Mouse (Mus musculus) testis, postnatal 10 days (tissue): Measurements from ENCODE around the gene Gm20388.

Experiments
- DNase-seq: peaks from one replicate; pipeline ENCODE4 v3.0.0; 2021; ENCODE audit warnings: low spot score

Gene Gm20388

DNA sequence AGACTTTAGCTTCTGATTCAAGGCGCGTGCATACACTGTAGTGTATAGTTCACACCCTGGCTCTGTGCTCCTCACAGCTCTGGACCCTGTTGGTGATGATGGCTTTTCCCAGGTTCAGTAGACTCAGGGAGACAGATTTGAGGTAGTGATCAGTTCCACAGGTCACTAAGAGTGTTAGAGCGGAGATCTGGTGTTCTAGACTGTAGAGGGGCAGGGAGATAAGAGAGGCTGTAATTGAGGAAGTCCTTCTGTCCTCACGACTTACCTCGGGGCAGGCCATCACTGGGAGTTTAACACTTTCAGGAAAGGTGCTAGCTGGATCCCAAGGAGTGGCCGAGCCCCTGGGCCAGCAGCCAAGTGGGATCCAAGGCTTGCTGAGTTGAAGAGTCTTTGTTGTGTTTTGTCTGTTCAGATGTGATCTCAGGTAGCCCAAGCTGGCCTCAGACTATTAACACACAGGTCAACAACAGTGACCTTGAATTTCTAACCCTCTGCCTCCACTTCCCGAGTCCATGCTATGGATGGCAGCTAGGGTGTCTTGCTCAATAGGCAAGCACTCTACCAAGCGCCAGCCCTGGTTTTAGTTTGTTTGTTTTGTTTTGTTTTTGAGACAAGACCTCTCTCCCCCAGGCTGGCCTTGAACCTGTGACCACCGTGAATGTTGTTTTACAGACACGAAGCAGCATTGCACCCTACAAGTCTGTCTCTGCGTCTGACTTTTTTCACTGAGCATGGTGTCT is 564.0 kb downstream of the Gm20388 start:
- DNase-seq = no peak

GRCm38 (mm10) chr8:120475462-120476201 is 565.0 kb downstream of the Gm20388 start:
- no peak for DNase-seq

DNA sequence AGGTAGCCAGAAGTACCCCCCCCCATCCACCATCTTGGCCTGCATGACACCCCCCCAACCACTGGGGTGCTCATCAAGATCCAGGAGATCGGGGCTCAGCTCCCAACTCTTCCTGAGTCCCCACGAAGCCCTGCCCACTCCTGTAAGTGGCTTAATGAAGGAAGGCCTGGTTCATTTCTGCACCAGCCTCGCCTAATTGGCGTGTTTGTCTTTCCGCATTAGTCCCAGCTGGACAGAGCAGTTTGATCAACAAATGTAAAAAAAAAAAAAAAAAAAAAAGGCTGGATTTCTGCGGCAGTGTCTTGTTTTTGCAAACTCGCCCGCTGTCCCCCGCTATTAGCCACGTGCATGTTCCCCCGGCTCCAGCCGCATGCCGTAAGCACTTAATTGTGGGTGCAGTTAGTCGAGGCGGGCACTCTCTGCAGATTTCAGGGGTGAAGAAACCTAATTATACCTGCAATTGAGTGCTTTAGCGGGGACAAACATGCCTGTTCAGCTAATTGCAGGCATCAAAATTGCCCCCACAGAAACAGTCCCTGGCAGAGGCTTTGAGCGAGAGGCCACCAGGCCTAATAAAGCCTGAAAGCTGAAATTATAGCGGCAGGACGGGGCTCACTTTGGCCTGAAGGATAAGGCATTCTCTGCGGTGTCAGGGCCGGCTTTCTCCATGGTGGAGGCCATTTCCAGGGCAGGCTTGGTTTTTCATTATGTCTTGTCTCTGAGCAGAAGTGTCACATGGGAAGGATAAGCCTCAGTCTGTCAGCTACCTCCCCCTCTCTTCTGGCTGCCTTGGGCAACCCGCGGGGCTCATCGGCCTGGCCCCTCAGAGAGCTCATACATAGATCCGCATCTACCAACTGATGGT is 566.3 kb downstream of the Gm20388 start:
- DNase-seq = no peak

DNA sequence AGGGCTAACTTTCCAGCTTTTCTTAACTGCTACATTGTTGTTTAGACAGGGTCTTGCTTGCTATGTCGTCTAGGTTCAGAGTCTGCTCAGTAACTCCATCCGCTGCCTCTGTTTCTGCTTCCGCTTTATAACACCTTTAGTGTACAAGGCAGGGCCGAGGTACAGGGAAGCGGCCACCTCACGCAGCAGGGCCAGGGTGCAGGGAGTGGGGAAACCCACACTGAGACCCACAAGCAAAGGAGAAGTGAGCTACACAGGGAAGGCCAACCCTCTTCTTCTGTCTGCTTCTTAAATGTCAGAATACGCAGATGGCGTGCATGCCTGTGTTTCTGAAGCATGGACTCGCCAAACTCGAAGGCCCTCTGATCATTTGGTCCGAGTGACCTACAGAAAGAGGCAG is 568.1 kb downstream of the Gm20388 start:
- DNase-seq = no peak

DNA sequence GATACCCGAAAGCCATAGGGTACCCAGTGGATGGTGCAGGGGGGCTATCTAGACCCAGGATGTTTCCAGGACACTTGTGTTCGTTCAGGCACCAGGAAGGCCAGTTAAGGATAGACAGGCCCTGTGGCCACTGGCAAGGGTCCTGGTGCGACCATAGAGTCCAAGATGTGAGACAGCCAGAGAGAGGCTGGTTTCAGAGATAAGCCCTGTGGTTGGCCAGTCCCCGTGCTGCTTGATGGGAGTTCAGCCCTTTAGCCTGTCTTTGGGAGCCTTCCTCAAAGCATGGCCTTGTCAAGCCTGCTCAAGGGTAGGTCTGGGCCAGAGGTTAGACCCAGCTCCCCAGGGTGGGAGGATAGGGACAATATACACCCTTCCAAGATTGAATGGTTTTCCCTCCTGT is 569.0 kb downstream of the Gm20388 start:
- no peak for DNase-seq

GRCm38 (mm10) chr8:120482015-120482689 is 571.5 kb downstream of the Gm20388 start:
- no peak for DNase-seq

GRCm38 (mm10) chr8:120484460-120484859 is 573.8 kb downstream of the Gm20388 start:
- DNase-seq = no peak

DNA sequence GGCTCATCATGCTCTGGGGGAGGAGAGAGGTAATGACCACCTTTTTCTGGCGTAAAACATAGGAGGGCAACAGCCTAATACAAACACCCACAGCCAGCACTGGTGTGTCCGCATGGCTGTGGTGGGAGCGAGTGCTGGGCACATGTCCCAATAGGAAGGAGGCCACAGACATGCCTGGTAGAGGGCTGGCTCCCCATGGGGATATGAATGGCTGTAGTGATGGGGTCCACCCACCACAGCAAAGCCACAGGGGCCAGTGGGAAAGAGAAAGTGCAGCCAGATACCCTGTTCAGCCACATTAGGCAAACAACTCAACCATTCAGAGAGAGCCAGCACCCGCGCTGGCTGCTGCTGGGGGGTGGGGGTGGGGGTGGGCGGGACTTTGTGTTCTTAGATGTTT is 574.5 kb downstream of the Gm20388 start:
- DNase-seq = no peak

DNA sequence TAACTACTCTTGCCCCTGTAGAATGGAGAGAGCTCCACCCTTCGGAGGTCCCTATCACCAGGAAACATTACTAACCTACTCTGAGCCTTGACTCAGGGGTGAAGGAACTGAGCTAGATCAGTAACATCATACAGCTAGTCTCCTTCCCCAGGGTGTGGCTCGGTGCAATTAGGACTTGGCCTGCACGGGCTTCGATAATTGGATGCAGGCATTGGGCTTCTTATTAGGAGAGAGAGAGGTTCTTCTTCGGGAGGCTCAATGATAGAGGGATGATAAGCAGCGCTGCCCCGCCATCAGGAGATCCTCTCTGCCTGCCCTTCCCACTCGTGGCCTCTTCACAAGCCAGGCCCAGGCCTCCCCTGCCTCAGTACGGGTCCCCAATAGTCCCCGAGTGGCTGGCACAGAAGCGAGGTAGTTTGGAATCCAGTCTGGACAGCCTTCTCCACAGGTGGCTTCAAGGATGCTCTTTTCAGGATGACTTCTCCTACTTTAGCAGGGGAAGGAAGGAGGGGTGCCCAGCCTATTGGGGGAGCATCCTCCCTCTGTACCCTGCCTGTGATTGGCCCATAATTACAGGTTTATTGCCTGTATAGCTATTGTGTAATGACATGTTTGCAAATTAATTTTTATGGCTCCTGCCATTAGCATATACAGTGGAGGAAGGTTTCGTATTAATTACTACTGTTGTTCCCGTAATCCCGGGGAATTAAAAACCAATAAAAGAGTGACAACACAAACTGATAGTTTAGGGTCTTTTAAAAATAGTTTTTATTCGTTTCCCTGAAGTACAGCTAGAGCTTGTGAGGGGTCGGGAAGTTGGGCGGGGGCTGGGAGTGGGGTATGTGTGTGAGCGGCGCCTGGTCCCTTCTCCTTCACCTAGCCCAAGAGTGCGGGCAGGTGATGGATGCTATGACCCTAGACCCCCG is 575.2 kb downstream of the Gm20388 start:
- DNase-seq = no peak

- DNase-seq = no peak
These were observed 576.1 kb downstream of the Gm20388 start for GRCm38 (mm10) chr8:120486477-120487376.

DNA sequence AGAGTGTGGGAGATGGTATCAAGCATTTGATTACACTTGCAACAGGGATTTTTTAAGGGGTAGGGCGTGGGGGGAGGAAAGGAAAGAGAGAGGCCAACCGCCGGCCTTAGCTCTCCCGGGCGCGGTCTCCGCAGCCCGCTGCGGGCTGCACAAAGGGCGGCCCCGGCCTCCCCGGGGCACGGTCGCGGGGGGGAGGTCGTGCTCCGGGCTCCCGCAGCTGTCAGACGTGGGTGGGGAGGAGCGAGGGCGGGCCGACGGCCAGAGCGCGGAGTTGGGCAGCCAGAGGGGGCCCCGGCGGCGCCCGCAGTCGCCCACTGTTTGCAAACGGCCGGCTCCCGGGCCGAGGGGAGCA is 576.7 kb downstream of the Gm20388 start:
- DNase-seq = no peak

DNA sequence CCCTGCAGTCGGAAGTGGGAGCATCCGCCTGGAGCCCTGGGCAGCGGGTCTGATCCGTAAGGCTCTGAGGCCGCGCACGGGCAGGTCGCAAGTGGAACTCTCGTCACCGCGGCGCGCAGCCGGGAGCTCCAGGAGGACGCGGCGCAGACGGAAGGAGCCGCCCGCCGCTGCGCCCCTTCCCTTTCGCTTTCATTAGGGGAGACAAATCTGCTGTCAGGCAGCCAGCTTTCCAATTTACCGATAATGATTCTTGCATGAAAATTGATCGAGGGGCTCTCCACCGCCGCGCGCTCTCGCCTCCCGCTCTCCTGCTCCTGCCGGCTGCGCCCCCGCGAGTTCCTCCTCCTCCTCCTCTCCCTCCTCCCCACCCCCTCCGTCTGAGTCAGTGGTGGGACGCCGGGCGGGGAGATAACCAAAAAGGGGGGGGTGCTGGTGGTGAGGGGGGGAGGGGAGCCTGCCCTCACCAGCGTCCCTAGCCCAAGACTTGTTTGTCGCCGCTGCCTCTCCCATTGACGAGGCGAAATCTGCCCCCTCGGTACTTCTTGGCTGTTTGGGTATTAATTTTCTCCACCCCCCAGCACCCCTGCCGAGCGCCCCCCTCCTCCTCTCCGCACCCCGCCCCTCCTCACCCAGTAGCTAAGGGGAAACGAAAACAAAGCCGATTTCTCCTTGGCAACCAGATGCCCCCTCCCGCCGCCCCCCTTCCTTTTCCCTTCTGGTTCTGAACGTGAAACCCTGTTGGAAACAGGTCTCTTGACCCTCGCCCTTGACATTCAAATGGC is 577.3 kb downstream of the Gm20388 start:
- no peak for DNase-seq

- DNase-seq = no peak
These were observed 578.0 kb downstream of the Gm20388 start for GRCm38 (mm10) chr8:120488636-120489131.

GRCm38 (mm10) chr8:120489142-120489754 is 578.6 kb downstream of the Gm20388 start:
- peak; percentile 63 for DNase-seq

DNA sequence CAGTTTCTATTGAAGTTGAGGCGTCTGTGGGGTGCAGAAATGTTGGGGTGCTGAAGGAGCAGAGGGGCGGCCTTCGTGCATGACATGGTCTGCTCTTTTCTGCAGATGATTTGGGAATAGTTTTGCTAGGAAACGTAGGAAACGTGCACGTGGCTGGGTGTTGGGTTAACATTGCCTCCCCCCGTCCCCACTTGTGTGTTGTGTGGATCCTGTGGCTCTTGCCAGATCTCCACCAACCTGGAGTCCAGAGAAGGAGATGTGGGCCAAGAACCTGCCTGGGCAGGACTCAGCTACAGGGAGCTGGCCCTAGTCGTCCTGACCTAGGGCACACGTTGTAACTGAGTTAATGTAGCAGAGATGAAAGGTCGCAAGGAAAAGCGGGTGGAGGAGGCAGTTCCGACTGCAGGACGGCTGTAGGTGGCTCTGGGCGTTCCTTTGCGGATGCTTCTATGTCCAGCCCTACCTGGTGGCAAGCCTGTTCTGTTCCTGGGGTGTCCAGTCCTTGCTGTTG is 579.2 kb downstream of the Gm20388 start:
- DNase-seq = no peak

- DNase-seq = no peak
These were observed 579.9 kb downstream of the Gm20388 start for GRCm38 (mm10) chr8:120490354-120491141.

- no peak for DNase-seq
These were observed 580.6 kb downstream of the Gm20388 start for GRCm38 (mm10) chr8:120491166-120491793.
